Mouse (Mus musculus) heart, postnatal 14 days (tissue): ENCODE measurements around the gene Iqcf3. TPM values are rescaled to one million over a fixed set of nuclear protein-coding genes. Genes with fewer than 3 reads are reported as not detected.

ENCODE experiments used
- DNase-seq, 2 experiments: peaks; one replicate each; pipeline ENCODE4 v3.0.0; 2021 to 2022
- intact Hi-C: fragments of 180-260 bp; cut with DNase I; formaldehyde crosslinking; loops from one replicate; pipeline ENCODE4 v1.15.1; 2025
- total RNA-seq, 2 experiments: library from RNA; stranded (reverse); gene quantifications; 2 replicates each; pipeline ENCODE4 v1.2.3; 2021

The Iqcf3 gene
- total RNA-seq, 2 experiments from 2014 or later: not detected

GRCm38 (mm10) chr9:106473753-106474105, 87.7 kb downstream of the Iqcf3 start:
- intact Hi-C loops: loop anchor here (2.0 kb wide), 1 partner anchor 45 kb away; the partner anchor contains the start of gene Rpl29
- DNase-seq: peak; percentile 3 to 5

GRCm38 (mm10) chr9:106473081-106473752, 88.2 kb downstream of the Iqcf3 start:
- DNase-seq: peak; percentile 4 to 5
- intact Hi-C loops: no loop called here

- intact Hi-C loops: no loop called here
Observed at GRCm38 (mm10) chr9:106472321-106472720, 89.1 kb downstream of the Iqcf3 start.

GRCm38 (mm10) chr9:106471892-106472291, 89.5 kb downstream of the Iqcf3 start:
- intact Hi-C loops: no loop called here
- peak; percentile 71 to 72 for DNase-seq

More at GRCm38 (mm10) chr9:106472321-106472720, 89.1 kb downstream of the Iqcf3 start:
- peak; percentile 17 to 22 for DNase-seq

GRCm38 (mm10) chr9:106470991-106471750, 90.3 kb downstream of the Iqcf3 start:
- intact Hi-C loops: no loop called here
- peak; percentile 1 to 2 for DNase-seq

- no peak for DNase-seq
- intact Hi-C loops: no loop called here
Observed at GRCm38 (mm10) chr9:106469776-106470175, 91.7 kb downstream of the Iqcf3 start.

GRCm38 (mm10) chr9:106469317-106469716, 92.1 kb downstream of the Iqcf3 start:
- DNase-seq: no peak
- intact Hi-C loops: no loop called here

GRCm38 (mm10) chr9:106467746-106468145, 93.7 kb downstream of the Iqcf3 start:
- intact Hi-C loops: no loop called here
- no peak for DNase-seq

GRCm38 (mm10) chr9:106466721-106467120, 94.7 kb downstream of the Iqcf3 start:
- intact Hi-C loops: no loop called here
- no peak for DNase-seq

- intact Hi-C loops: no loop called here
- no peak for DNase-seq
Observed at GRCm38 (mm10) chr9:106465571-106466200, 95.7 kb downstream of the Iqcf3 start, which contains the start of gene Gpr62. Gene Gpr62, minus strand, starts transcription at chr9:106465938.

- intact Hi-C loops: no loop called here
Observed at GRCm38 (mm10) chr9:106464751-106465541, 96.5 kb downstream of the Iqcf3 start.

GRCm38 (mm10) chr9:106463122-106464063, 98.0 kb downstream of the Iqcf3 start:
- DNase-seq: no peak
- intact Hi-C loops: no loop called here

More at GRCm38 (mm10) chr9:106464751-106465541, 96.5 kb downstream of the Iqcf3 start:
- peak; percentile 71 to 73 for DNase-seq

GRCm38 (mm10) chr9:106462430-106462800, 99.0 kb downstream of the Iqcf3 start:
- no peak for DNase-seq
- intact Hi-C loops: no loop called here

- intact Hi-C loops: no loop called here
- DNase-seq: no peak
Observed at GRCm38 (mm10) chr9:106461641-106462429, 99.6 kb downstream of the Iqcf3 start.

- DNase-seq: no peak
Observed at GRCm38 (mm10) chr9:106461026-106461415, 100.4 kb downstream of the Iqcf3 start.

GRCm38 (mm10) chr9:106460401-106461025, 100.9 kb downstream of the Iqcf3 start:
- DNase-seq: no peak
- intact Hi-C loops: no loop called here

More at GRCm38 (mm10) chr9:106461026-106461415, 100.4 kb downstream of the Iqcf3 start:
- intact Hi-C loops: no loop called here

- intact Hi-C loops: no loop called here
- no peak for DNase-seq
Observed at GRCm38 (mm10) chr9:106459946-106460345, 101.5 kb downstream of the Iqcf3 start.

- peak in 1 of 2 experiments; percentile 45 for DNase-seq
- intact Hi-C loops: no loop called here
Observed at GRCm38 (mm10) chr9:106457920-106458319, 103.5 kb downstream of the Iqcf3 start.
